Mouse (Mus musculus) liver, embryonic 14.5 days (tissue): ENCODE measurements at regions not wholly inside any gene's neighbourhood (a gene's known extent, or its start where the extent isn't known, plus 50 kb on each side); places are given as distances from the start of the nearest gene placed in this dataset.

Source experiments
- CTCF ChIP-seq: IDR thresholded peaks from 2 replicates; pipeline ENCODE4 v1.5.1; 2016; ENCODE audit warnings: antibody characterized with exemption, low read depth, control low read depth
- EP300 ChIP-seq: IDR thresholded peaks from 2 replicates; pipeline ENCODE4 v1.6.1; 2016; ENCODE audit warnings: antibody characterized with exemption, low read depth

DNA sequence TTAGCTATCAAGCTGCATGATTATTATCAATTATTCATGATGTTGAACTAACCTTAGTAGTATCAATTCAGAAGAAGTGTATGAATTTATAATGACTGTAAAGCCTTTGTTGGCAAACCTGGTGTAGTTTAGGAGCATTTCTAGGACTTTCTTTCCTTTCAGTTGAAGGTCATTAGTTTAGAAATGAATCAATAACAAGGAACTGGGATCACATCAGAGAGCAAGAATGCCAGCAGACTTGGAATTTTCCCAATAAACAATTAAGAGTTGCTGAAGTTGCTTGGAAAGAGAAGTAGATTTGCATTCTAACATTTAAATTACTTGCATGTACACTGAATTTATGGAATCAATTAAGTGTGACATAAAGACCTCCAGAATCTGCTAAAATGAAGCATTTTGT, 79.1 kb upstream of the Ferd3l start:
- TF ChIP-seq CTCF (no peak), EP300 (no peak)
